Mouse (Mus musculus): ENCODE results near the gene Tmco1.
A peak's percentile ranks its signal among the peaks of the same experiment; 100 is the strongest.

Tmco1 gene

DNA sequence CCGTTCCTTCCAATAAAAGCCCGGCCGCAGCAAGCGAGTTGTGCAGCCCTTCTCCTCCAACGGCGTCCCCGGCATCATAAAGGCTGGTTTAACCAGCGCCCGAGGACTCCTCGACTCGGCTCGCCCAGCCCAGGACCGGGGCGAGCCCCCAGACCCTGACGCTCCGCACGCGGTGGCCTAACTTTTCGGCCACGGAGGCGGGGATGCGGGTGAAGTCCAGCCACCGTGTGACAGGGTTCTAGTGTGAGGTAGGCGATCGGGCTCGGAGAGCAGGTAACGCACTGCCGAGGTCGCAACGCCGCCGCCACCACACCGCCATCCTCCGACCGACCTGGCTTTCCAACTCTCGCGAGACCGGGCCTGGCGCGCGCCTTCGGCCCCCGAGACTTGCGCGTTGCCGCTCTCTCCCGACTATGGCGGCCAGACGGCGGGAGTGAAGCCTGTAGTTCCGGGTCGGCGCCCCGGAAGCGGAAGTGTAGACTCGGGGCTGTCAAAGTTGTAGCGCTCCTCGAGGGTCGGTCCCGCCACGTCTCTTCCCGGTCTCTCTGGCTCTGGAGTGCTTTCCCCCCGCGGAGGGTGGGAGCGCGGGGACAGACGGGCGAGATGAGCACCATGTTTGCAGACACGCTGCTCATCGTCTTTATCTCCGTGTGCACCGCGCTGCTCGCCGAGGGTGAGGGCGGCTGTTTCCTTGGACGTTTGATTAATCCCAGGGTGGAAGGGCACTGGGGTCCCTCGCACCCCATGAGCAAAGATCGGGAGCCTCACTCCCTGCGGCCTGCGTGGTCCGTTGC, at the start of gene Tmco1:
Gene Tmco1, plus strand, starts transcription at position 118 of the 794 bp plus-strand sequence.
- DNase-seq (ENCODE audit: low spot score) = peak; percentile 81

DNA sequence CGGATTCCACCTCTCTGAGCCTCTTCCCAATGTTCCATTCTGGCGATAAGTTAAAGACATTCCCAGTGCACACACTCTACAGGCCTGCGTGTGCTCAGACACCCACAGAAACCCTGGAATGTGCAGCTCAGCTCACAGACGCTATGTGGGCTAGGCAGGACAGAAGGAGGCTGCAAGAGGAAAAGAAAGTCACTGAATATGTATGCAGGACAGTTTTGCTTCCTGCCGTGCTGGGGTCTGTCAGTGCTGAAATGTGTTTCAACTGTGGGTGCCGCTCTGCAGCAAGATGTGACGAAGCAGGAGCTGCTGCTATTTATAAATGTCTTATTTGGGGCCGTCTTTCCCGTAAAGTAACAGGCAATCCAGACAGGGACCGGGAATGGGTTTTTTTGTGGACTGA, 48.5 kb upstream of the Tmco1 start:
- DNase-seq (ENCODE audit: low spot score) = no peak

DNA sequence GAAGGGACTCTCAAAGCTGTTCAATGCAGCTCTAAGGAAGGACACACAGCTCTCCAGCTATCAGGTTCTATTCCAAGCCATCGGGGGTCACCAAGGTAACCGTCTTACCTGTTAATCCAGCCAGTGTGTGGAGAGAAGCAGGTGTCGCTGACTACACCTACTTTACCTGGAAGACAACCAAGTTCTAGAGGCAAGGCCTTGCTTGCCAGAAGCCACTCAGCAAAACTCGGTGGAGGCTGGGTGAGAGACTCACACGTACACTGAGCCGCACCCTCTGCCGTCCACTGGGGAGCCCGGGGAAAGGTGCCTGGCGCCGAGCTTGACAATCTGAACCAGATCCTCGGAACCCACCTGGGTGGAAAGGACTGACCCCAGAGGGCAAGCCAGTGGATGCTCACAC, 46.4 kb upstream of the Tmco1 start:
- no peak for DNase-seq (ENCODE audit: low spot score)

DNA sequence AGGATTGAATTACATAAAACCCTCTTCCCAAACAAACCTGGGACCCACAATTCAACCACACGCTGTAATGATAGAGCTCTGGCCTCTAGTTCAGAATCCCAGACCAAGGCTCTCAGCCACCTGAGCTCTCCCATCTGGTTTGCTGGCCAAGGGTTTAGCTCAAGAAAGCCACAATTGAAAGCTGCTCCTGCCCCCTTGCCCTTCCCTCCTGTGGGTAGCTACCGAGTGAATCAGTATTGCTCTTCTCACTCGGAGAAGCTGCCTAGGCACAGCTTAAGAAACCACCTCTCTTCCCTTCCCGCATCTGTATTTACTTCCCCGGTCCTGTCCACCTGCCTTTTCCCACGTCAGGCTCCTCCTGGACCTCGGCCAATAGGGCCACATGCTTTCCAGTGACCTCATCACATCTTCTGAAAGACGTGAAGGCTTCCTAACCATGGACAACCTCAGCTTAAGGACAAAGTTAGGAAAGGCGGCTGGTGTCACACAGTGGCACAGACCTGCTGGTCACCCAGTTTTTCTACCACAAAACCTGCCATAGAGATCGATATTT, 45.6 kb upstream of the Tmco1 start:
- DNase-seq (ENCODE audit: low spot score) = no peak

DNA sequence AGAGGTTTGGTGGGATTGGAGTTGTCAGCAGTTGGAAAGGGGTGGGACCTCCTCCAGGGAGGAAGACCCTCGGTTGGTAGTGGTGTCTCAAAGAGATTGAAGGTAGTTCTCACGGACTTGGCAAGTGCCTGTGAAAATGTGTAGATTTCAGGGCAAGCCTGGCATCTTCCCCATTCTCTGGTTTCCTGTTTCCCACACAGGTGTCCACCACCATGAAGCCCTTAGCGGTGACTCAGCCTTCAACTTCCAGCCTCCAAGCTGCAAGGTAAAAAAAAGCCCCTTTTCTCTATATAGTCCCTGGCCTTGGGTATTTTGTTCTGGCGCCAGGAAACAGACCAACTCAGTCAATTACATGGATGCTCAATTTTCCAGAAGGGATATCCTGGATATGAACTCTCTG, 42.8 kb upstream of the Tmco1 start:
- DNase-seq (ENCODE audit: low spot score) = no peak

DNA sequence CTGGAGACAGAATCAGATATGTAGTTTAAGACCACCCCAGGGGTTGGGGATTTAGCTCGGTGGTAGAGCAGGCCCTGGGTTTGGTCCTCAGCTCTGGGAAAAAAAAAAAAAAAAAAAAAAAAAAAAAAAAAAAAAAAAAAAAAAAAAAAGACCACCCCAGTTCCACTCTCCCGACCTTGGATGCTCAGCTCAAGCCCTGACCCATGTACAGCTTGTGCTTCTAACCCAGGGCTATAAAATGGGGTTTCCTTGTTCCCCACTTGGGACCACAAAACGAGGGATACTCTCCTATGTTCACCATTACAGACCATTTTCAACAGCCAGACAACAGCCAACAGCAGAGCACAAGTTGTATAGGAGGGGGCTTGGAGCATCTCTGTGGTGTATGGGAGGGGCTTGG, 41.5 kb upstream of the Tmco1 start:
- DNase-seq (ENCODE audit: low spot score) = no peak

DNA sequence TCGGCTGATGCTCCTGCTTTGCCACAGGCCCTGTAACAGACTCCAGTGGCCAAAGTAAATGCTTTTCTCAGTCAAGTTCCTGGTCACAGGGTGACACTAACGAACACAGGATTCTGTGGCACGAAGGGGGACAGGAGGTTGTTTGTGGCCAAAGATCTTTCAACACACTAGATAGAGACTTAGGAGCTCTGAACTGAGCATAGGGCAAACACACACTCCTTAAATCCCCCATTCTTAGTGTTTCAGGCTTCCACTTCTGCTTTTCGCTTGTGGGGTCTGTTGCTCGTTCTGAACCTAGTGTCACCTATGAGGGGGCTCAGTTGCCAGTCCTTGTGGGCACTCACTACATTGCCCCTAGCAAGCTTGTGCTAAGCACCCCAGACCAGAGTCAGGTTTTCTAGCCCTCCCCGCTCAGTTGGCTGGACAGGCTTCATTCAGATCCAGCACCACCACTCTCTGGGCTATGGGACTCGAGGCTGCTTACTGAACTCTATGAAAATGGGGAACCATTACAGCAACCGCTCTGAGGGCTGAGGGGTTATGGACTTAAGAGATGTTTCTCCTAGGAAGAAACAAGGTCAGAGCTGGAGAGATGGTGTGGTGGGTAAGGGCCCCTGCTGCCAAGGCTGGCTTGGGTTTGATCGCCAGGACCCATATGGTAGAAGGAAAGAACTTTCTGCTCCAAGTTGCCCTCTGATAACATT, 39.7 kb upstream of the Tmco1 start:
- no peak for DNase-seq (ENCODE audit: low spot score)

DNA sequence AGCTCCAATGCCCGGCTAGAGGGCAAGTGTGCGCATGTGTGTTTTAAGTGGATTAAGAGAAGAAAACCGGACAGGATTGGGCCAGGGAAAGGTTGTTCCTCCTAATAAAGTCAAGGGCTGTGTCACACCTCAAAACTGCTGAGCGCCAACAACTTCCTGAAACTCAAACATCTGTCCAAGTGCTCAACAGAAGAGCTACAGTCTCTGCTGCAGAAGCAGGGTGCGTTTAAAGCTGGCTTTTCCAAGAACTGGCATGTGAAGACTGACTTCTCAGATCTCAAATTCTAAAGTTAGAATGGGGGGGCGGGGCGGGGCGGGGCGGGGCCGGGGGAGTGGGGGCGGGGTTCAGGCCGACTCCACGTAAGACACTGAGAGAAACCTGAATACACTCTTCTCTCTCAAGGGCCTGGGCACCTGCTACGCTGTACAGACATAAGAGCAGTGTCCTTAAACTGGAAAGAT, 38.8 kb upstream of the Tmco1 start:
- DNase-seq (ENCODE audit: low spot score) = no peak

DNA sequence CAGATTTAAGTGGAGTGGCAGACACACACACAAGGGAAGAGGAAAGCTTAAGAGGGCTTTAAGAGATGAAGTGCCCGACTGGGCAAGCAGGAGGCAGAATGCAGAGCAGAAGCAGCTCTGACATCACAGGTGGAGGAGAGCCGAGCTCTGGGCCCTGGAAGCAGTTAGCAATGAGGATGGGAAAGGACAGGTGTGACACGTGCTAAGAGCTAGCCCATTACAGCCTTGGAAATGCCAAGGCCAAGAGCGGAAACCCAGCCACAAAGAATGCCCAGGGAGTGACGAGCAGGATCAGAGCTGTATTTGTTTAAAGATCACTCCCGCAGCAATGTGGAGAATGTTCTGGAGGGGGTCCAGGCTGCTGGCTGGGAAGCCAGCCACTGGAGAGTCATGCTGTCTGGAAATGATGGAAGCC, 38.3 kb upstream of the Tmco1 start:
- no peak for DNase-seq (ENCODE audit: low spot score)

DNA sequence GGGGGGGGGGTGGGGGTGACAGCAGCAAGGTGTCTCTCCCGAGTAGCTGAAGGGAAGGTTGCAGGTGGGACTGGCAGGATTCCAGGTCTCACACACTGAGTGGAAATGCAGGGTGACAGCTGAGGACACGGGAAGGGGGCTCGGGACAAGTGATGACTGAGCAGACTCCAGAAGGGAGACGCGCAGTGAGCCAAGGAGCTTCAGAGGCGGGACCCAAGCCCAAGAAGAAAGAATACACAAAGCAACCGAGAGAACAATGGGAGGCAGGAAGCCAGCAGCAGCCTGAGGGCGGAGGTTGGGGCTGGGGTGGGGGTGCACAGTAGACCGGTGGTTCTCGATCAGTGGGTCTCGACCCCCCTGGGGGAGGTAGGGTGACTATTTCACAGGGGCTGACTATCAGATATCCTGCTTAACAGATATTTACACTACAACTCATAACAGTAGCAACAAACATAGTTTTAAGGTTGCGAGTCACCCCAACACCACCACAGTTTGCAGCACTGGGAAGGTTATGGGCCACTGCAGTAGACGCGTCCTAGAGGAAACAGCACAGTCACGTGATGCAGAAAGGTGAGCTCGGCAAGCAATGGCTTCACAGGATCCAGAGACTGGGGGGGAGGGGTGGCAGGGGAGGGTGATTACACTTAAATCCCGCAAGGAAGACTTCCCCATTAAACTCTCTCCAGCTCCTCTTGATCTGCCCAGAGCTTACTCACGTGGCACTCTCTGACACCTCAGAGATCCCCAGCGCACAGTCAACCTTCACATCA, 37.7 kb upstream of the Tmco1 start:
- no peak for DNase-seq (ENCODE audit: low spot score)

DNA sequence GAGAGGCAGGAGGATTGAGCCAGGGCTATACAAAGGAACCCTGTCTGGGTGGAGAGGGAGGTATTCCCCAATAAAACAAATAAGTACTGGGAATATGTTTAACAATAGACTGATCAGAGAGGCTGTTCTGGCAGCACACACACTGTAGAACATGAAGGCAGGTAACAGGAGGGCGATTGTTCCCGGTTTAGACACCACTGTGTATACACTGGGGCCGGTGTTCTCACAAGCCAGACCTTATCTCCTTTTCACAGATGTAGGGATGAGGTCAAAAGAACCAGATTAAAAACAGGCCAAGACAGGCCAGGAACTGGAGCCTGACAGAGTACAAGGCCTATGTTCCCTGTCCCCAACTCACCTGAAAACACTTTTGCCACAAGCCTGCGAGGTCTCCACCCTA, 36.9 kb upstream of the Tmco1 start:
- no peak for DNase-seq (ENCODE audit: low spot score)

DNA sequence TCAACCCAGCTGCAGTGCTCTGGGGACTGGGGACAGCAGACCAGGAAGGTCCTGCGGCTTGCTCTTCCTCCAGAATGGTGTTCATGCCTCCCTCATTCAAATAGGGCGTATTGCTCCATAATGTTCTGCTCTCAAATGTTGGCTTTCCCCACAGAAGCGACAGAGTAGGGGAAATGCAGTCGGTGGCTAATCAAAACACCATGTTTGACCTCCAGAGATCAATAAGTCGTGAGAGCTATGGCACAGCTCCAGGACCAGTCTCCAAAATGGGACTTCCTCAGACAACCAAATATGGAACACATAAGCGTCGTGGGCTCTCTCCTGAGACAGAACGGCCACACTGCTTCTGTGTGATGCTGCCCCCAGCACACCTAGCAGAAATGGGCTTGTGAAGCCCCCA, 36.3 kb upstream of the Tmco1 start:
- no peak for DNase-seq (ENCODE audit: low spot score)

DNA sequence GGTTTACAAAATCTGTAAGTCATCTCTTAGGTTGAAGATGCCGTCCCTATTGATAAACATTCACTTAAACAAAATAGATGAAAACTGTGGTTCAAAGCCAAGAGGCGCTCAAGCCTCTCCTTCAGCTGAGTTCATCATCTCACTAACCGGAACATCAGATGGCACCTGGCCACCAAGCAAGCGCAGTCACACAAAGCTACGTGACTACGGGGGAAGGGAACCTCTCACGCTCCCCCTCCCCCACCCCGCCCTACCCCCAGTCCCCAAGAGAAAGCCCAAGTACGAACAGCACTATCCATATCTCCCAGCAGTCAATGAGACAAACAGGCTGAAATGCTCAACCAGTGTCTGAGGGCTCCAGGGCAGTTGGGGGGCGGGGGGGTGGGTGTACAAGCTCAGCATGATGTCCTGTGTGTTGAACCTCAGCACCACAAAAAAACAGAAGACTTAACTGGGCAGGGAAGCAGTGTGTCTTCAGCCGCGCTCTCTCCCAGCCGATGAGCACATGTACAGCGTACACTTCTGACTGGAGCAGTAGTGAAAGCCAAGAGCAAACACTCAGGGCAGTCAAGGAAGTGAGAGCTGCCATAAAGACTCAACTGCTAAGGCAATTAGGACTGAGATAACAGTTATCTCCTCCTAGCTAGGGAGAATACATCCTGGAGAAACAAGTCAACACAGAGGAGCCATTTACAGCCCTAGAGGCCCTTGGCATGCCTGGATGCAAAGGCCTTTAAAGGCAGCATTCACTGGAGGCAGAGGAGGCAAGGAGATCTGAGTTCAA, 34.6 kb upstream of the Tmco1 start:
- no peak for DNase-seq (ENCODE audit: low spot score)

DNA sequence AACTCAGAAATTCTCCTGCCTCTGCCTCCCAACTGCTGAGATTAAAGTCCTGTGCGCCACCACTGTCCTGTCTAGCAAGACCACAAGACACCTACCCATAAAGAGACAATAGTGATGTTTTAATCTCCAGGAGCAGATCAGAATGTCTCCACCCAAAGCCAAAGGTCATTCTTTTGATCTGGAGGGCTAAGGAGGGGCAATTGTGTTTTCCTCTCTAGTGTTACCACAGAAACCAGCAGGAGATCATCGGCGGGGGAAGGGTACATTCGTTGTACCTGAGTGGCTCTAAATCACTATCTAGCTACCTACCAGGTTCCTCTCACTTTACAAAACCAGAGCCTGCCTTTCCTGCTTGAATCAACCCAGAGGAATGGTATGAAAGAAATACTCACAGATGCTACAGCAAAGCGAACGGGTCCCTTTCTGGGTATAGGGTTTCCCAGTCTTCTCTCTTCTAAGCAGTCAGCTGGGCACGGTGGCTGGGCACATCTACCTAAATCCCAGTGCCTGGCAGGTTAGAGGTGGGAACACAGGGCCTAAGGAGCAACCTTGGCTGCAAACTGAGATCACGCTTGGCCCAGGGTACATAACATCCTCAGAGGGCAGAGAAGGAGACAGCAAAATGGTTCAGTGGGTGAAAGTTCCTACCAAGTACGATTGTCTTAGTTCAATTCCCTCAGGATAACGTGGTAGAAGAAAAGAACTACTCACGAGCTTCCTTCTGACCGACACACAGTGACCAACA, 33.4 kb upstream of the Tmco1 start:
- no peak for DNase-seq (ENCODE audit: low spot score)

DNA sequence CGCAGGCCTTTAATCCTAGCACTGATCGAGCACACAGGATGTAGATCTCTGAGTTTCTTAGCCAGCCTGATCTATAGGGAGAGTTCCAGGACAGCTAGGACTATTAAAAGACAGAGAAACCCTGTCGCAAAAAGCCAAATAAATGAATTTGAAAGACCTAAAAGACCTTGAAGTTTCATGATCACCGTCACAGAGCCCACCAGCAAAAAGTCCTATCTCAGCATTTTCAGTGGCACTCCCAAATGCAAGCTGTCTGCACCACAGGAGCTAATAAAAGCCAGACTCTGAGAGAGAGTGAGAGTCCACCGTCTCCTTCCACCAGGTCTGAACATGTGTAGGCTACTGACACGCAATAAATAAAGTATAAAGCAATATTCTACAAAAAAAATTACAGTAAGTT, 29.8 kb upstream of the Tmco1 start:
- no peak for DNase-seq (ENCODE audit: low spot score)

DNA sequence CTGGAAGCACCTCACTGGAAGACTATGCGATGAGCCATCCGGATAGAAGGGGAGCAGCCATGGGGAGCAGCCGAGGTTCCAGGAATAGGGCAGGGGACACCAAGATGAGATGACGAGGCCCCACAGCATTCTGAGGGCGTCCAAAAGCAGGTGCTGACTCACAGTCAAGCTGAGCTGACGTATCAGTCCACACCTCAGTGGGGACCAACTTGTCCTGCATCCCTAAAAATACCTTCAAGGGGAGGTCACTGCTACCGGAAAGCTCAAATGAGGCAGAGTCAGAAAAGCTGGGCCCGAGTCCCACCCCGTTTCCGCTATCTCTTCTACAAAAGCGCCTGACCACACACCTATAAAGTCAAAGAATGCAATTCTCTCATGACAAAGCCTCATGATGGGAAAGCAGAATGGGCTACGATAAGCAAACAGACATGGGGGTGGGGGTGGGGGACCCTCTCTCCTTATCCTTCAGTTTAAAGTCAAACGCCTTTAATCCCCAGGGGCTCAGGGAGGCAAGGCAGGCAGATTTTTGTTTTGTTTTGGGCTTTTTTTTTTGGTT, 28.9 kb upstream of the Tmco1 start:
- no peak for DNase-seq (ENCODE audit: low spot score)

DNA sequence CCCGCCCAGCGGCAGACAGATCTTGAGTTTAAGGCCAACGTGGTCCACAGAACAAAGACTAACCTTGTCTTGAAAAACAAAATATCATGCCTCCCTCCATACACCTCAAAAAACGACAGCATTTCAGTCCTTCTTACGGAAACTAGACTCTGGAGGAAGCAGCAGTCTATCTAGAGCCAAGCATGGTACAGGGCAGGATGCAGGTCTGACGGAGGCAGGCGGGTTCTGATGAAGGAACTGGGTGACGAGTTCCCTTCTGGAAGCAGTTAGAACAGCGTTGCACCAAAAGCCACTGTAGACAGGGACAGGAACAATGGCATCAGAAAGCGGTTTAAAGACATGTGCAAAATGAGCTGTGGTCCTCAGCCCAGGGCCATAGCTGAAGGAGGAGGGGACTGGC, 28.1 kb upstream of the Tmco1 start:
- DNase-seq (ENCODE audit: low spot score) = no peak

DNA sequence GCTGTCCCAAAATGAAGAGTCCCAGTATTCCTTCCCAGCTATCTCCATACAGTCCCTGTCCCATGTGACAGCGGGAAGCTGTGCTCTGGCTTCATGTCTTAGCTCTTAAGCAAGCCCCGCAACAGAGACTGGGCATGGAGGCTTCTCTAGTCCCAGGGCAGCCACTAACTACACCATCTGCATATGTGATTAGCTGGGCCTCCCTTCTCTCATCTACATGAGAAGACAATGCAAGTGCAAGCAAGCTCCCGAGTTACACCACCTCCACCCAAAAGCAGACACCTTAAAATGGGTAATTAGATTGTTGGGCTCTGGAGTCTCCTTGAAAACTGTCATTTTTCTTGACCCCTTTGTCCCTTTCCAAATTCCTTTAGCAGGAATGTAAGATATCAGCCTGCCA, 26.1 kb upstream of the Tmco1 start:
- DNase-seq (ENCODE audit: low spot score) = no peak

DNA sequence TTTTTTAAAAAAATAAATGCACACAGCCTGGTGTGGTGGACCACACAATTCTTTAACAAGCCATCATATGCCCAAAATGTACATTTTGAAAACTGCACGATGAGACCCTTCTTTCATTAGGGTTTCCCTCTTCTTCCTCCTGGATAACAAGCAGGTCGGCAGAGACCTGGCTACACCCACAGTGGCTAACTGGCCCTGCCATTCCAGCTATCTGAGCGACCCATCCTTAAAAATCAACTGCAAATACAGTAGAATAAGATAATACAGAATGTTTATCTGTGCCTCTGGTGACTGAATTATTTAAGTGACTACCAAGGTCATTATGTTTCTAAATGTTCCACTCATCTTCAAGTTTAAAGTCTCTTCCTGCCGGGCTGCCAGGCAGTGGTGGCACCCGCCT, 25.4 kb upstream of the Tmco1 start:
- no peak for DNase-seq (ENCODE audit: low spot score)

DNA sequence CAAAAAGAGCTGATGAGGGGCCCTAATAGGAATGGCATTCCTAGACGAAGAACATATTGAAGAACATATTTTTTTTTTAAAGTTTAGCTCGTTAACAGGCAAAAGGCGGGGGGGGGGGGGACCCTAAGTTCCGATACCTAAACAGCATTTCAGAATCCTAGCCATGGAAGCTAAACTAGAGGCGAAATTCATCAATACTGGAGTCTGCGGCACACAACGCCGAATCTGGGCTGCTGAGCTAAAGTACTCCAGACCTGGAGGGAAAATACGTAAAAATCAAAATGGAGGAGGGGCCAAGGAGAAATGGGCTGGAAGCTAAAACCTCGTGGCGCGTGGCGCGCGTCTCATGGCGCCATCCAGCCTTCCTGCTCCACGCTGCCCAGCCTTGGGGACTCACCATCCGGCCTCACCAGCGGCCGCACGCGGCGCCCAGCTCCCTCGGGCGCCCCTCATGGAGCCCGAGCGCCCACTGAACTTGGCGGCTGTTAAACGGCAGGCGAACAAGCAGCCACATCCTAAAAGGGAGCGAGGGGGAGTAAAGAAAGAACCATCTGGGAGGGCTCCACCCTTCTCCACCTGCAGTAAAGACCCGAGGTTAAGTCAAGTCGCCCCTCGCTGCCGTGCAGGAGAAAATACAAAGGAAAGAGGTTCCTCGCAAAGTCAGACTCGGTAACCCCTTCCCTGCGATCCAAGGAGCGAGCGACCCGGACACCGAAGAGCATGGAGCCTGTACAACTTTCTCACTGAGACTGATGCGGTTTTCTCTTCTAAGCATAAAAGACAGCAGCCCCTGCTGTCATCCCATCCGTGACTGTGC, 24.5 kb upstream of the Tmco1 start:
- no peak for DNase-seq (ENCODE audit: low spot score)

Data from layer of hippocampus, adult 9-10 months (tissue).